Mouse (Mus musculus) hindbrain, postnatal 0 days (tissue): ENCODE data around the gene Sp9. TPM values are rescaled to one million over a fixed set of nuclear protein-coding genes. Genes with fewer than 3 reads are reported as not detected.

ENCODE experiments used
- ATAC-seq: fragments of 200-750 bp; cut with Nextera tagmentation; 2 replicates; pipeline ENCODE4 v1.8.0; 2017; ENCODE audit warnings: mild to moderate bottlenecking, moderate TSS enrichment, moderate library complexity
- DNase-seq: peaks from one replicate; pipeline ENCODE4 v3.0.0-alpha.2; 2015; ENCODE audit warnings: low spot score
- H3K27ac ChIP-seq: fragments of 300-500 bp; sonication (generic); 2 replicates; pipeline ENCODE4 v1.5.1; 2014; ENCODE audit warnings: mild to moderate bottlenecking
- H3K27me3 ChIP-seq: fragments of 300-500 bp; sonication (generic); 2 replicates; pipeline ENCODE4 v1.6.1; 2014; ENCODE audit warnings: low read length, mixed read lengths; ENCODE audit not compliant: insufficient read depth
- H3K36me3 ChIP-seq: fragments of 300-500 bp; sonication (generic); 2 replicates; pipeline ENCODE4 v1.6.1; 2014; ENCODE audit warnings: low read length, mixed read lengths; ENCODE audit not compliant: insufficient read depth
- H3K4me1 ChIP-seq: fragments of 300-500 bp; sonication (generic); 2 replicates; pipeline ENCODE4 v1.6.1; 2014; ENCODE audit warnings: antibody characterized with exemption, low read length, mixed read lengths; ENCODE audit not compliant: insufficient read depth
- H3K4me2 ChIP-seq: fragments of 300-500 bp; sonication (generic); 2 replicates; pipeline ENCODE4 v1.6.1; 2014; ENCODE audit warnings: low read depth, mild to moderate bottlenecking, low read length, moderate library complexity, mixed read lengths
- H3K4me3 ChIP-seq: fragments of 300-500 bp; sonication (generic); 2 replicates; pipeline ENCODE4 v1.5.1; 2014; ENCODE audit warnings: low read length
- H3K9ac ChIP-seq: fragments of 300-500 bp; sonication (generic); replicated peaks from 2 replicates; pipeline ENCODE4 v1.6.1; 2014; ENCODE audit warnings: mild to moderate bottlenecking, low read length, moderate library complexity, mixed read lengths
- H3K9me3 ChIP-seq: fragments of 300-500 bp; sonication (generic); 2 replicates; pipeline ENCODE4 v1.6.1; 2016; ENCODE audit warnings: low read length, mixed read lengths
- CTCF ChIP-seq: IDR thresholded peaks from 2 replicates; pipeline ENCODE4 v1.5.1; 2016; ENCODE audit warnings: antibody characterized with exemption, control low read depth, low read depth
- WGBS: fragments of 180-500 bp; shearing (Covaris S2); extraction: QIAGEN DNeasy Blood & Tissue Kit; methylation state at CpG from one replicate; pipeline ENCODE4 v1.1.7; 2014; 5-methylcytosine and 5-hydroxymethylcytosine counted together
- polyA plus RNA-seq: library from polyadenylated mRNA; unstranded; fragments of >200 nt; fragmentation: Nextera tagmentation; extraction: Ambion mirVana; gene quantifications from 2 replicates; pipeline ENCODE4 v1.2.1, GENCODE M21; 2015
- total RNA-seq: library from RNA; depleted of rRNA; stranded (reverse); fragments of >200 nt; gene quantifications from 2 replicates; pipeline ENCODE4 v1.2.3, GENCODE M21; 2014

Sp9 gene
- total and polyA plus RNA-seq, 2 experiments from 2014 or later = 0.63 to 1.7 TPM

DNA sequence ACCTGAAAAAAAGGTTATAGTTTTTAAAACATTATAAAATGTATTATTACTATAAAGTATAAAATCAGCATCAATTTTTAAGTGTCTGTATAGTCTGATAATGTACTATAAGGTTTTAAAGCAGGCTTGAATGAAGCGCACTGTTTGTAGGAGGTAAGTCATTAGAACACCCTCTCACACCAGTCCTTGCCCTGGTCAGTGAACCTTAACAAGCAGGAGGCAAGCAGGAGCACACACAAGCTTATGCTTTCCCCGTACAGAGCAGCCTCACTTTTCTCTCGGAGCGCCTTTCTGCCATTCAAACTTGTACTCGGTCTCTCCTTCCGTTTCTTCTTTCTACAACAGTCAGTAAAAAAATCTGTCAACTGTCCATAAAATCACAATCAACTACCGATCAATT is 34.3 kb downstream of the Sp9 start:
- H3K4me3 ChIP-seq = no peak overlapping the region
- 90% methylated on average over 7 of the region's 7 CpGs for WGBS
- no peaks in the 10 kb centered on the region for H3K9me3 ChIP-seq
- no peaks in the 10 kb centered on the region for H3K27me3 ChIP-seq
- no peak overlapping the region for H3K4me2 ChIP-seq
- ATAC-seq (no peak), DNase-seq (no peak)
- no peak overlapping the region for H3K9ac ChIP-seq
- H3K4me1 ChIP-seq = no peaks in the 10 kb centered on the region
- peaks cover 45% of the 10 kb centered on the region for H3K36me3 ChIP-seq
- no peak overlapping the region for H3K27ac ChIP-seq
- TF ChIP-seq CTCF = no peak

DNA sequence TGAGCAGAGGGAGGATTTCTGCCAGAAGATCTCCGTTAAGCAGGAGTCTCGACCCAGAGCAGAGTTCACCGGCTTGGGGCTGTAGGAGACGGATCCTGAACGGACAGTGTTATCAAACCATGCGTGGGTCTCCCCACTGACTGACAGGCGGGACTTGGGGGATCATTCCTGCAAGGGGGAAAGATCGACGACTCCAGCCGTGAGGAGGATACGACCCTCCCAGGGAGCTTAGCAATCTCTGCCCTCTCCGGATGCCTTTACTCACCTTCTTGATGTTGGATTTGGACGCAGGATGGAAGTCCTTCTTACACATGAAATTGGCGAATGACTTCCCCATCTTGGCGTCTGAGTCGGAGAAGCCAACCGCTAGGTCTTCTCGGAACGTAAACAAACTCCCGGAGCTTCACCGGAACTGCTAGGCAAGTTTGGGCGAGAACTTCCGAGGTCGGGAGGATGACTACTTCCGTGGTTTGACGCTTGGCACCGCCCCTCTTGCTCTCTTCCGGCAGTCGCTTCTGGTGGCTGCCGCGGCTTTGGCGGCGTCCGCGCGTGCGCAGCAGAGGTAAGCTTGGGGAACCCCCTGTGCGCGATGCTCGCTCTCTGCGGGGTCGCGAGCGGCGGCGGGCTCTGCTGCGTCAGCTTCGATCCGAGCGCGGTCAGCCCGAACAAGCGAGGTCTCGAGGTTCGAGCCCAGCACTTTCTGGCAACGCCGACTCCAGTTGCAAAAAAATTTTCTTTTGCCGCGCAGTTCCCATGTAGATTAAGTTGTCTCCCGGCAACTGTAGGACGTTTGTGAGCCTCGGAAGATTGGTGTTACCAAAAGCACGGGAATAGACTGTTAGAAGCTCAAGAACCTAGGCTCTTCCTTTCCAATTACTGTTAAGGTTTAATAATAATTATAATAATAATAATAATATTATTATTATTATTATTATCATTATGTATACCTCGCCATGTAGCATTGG is 40.7 kb downstream of the Sp9 start, which contains the start of the genes Scrn3 and Cir1:
TSS of gene Scrn3 (plus strand) at position 450 of the 965 bp plus-strand sequence.
TSS of gene Cir1 (minus strand) at position 550 of the 965 bp plus-strand sequence.
- ATAC-seq = peak; percentile 98
- H3K36me3 ChIP-seq = peaks cover 16% of the 10 kb centered on the region

DNA sequence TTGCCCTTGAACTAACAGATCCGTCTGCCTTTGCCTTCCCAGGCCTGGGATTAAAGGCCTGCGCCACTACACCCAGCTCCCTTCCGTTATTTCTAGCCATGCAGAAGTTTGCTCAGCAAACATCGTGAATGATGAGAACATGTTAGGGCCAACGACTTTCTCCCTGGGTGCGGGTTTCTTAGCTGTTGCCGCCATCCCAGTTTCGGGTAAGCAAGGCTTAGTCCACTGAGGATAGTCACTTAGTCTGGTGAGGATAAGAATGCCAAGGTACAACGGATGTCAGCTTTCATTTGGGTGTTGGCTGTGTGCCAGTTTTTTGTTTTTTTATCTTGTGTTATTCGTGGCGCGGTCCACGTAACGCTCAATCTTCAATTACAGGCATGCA is 41.4 kb downstream of the Sp9 start:
- peak; percentile 45 for ATAC-seq

More for the DNA sequence above, 40.7 kb downstream of the Sp9 start, which contains the start of the genes Scrn3 and Cir1:
- TF ChIP-seq CTCF = no peak
- Histone ChIP-seq H3K4me1 (0 out of 2 replicates have a peak, but pooled peaks cover 4% of the 10 kb centered on the region), H3K9me3 (no peaks in the 10 kb centered on the region), H3K27ac (peak within 1 kb of the TSS; percentile 71), H3K27me3 (no peaks in the 10 kb centered on the region), H3K4me2 (peak within 1 kb of the TSS; percentile 94), H3K9ac (peak within 1 kb of the TSS; percentile 64), H3K4me3 (peak within 1 kb of the TSS; percentile 87)
- peak; percentile 99 for DNase-seq
- under 1% methylated on average over 64 of the region's 64 CpGs for WGBS

DNA sequence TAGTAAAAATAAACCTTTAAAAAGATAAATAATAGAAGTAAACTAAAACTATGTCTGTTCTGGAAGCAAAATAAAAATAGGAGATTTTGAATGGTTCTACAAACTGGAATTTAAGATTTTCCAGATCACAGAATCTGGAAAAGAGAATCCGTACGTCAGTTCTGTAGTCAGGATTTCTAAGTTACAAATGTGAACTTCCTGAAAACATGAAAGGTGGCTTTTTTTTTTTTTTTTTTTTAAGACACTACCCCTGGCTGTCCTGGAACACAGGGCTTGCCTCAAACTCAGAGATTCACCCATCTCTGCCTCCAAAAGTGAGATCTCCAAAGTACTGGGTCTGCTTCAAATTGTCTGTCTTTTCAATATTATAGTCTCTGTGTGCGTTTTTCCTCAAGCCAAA is 42.6 kb downstream of the Sp9 start:
- no peak for ATAC-seq
- 90% methylated on average over 3 of the region's 3 CpGs for WGBS
- H3K9ac ChIP-seq = no peak overlapping the region
- DNase-seq = no peak
- TF ChIP-seq CTCF = no peak
- no peak overlapping the region for H3K27ac ChIP-seq
- H3K4me3 ChIP-seq = no peak overlapping the region
- no peaks in the 10 kb centered on the region for H3K9me3 ChIP-seq
- no peaks in the 10 kb centered on the region for H3K27me3 ChIP-seq
- H3K4me2 ChIP-seq = no peak overlapping the region
- H3K4me1 ChIP-seq = 0 out of 2 replicates have a peak, but pooled peaks cover 4% of the 10 kb centered on the region
- H3K36me3 ChIP-seq = peaks cover 6% of the 10 kb centered on the region; the same call in 1 of the 2 replicates

More for the DNA sequence above, 41.4 kb downstream of the Sp9 start:
- TF ChIP-seq CTCF = no peak
- Histone ChIP-seq H3K9me3 (no peaks in the 10 kb centered on the region), H3K4me2 (peak overlapping the region; percentile 56), H3K4me1 (0 out of 2 replicates have a peak, but pooled peaks cover 4% of the 10 kb centered on the region), H3K27ac (peak overlapping the region; percentile 68), H3K36me3 (peaks cover 12% of the 10 kb centered on the region; the same call in 1 of the 2 replicates), H3K4me3 (peak overlapping the region; percentile 87), H3K27me3 (no peaks in the 10 kb centered on the region), H3K9ac (peak overlapping the region; percentile 64)
- WGBS = 39% methylated on average over 14 of the region's 14 CpGs
- peak; percentile 24 for DNase-seq

DNA sequence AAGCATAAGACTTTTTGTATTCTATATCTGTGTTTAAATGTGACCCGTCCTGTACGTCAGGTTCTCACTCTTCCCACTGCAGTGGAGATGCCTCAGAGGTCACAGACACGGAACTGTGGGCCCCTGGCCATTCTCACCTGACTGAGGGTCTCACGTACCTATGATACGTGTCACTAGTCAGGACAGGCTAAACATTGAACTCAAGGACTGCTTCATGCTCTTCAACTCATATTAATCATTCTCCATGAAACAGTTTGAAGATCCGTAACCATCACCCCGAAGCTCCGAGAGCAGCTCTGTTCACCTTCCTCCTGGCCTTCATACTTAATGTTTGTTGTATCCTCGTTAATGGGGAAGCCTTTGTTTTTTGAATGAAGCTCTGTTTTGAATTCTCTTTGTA is 45.7 kb downstream of the Sp9 start:
- Histone ChIP-seq H3K9ac (no peak overlapping the region), H3K36me3 (0 out of 2 replicates have a peak, but pooled peaks cover 3% of the 10 kb centered on the region), H3K27ac (no peak overlapping the region), H3K9me3 (no peaks in the 10 kb centered on the region), H3K27me3 (no peaks in the 10 kb centered on the region), H3K4me2 (no peak overlapping the region), H3K4me3 (no peak overlapping the region), H3K4me1 (no peaks in the 10 kb centered on the region)
- ATAC-seq = no peak
- no peak for TF ChIP-seq CTCF
- no peak for DNase-seq
- WGBS = 94% methylated on average over 9 of the region's 9 CpGs

DNA sequence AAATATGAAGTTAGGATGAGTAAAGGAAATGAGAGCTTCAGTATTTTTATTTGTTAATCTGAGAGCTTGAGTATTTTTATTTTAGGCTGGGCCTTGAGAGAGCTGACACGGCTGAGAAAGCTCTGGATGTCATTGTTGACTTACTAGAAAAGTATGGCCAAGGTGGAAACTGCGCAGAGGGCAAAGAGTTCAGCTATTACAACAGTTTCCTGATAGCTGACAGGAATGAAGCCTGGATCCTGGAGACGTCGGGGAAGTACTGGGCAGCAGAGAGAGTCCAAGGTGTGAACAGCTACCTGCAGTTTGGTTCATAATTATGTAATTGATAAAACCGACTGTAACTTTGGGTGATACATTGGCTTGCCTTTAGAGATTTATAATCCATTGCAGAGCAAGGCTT is 47.5 kb downstream of the Sp9 start:
- Histone ChIP-seq H3K4me3 (no peak overlapping the region), H3K27ac (no peak overlapping the region), H3K9ac (no peak overlapping the region), H3K36me3 (0 out of 2 replicates have a peak, but pooled peaks cover 3% of the 10 kb centered on the region), H3K4me1 (no peaks in the 10 kb centered on the region), H3K27me3 (no peaks in the 10 kb centered on the region), H3K4me2 (no peak overlapping the region), H3K9me3 (no peaks in the 10 kb centered on the region)
- ATAC-seq (no peak), DNase-seq (no peak)
- no peak for TF ChIP-seq CTCF
- WGBS = 91% methylated on average over 5 of the region's 5 CpGs
